Mouse (Mus musculus) adrenal gland, adult 10 weeks (tissue): ENCODE measurements around the gene Mapk11. TPM values are rescaled to one million over a fixed set of nuclear protein-coding genes. Genes with fewer than 3 reads are reported as not detected.

ENCODE experiments used
- polyA plus RNA-seq: library from polyadenylated mRNA; stranded (reverse); fragments of 350-450 nt; fragmentation: Illumina TruSeq; extraction: RNeasy Lipid Tissue Mini Kit (QIAGEN cat#74804); gene quantifications from one replicate; pipeline ENCODE4 v1.2.3, GENCODE M21; 2014; ENCODE audit warnings: low read depth, low replicate concordance

Gene Mapk11
- polyA plus RNA-seq = 0.47 TPM

GRCm38 (mm10) chr15:89149271-89150040 lies at the start of gene Mapk11:
TSS of gene Mapk11 (minus strand) at chr15:89149628.

GRCm38 (mm10) chr15:89196313-89196706 lies 46.9 kb upstream of the Mapk11 start, which contains the start of gene Dennd6b:
TSS of gene Dennd6b (minus strand) at chr15:89196496.

GRCm38 (mm10) chr15:89180571-89181229 lies 31.3 kb upstream of the Mapk11 start, which contains the start of gene Plxnb2:
TSS of gene Plxnb2 (minus strand) at chr15:89180788.

GRCm38 (mm10) chr15:89140659-89141252 lies 8.7 kb downstream of the Mapk11 start, which contains the start of gene Mapk12:
TSS of gene Mapk12 (minus strand) at chr15:89140703.

GRCm38 (mm10) chr15:89128382-89129350 lies 20.8 kb downstream of the Mapk11 start, which contains the start of gene Hdac10:
TSS of gene Hdac10 (minus strand) at chr15:89128700.

GRCm38 (mm10) chr15:89122649-89123366 lies 26.6 kb downstream of the Mapk11 start, which contains the start of gene Tubgcp6:
TSS of gene Tubgcp6 (minus strand) at chr15:89123112.

Other genes starting within 250 kb of the Mapk11 start
- gene Ttll8, start 195.2 kb downstream of the Mapk11 start, polyA plus RNA-seq = not detected
- gene Mlc1, start 170.6 kb downstream of the Mapk11 start, polyA plus RNA-seq = not detected
- not detected for gene Mov10l1, start 166.7 kb downstream of the Mapk11 start, polyA plus RNA-seq
- not detected for gene Panx2, start 89.9 kb downstream of the Mapk11 start, polyA plus RNA-seq
- 3.2 TPM for gene Trabd, start 74.5 kb downstream of the Mapk11 start, polyA plus RNA-seq
- 5.4 TPM for gene Selenoo, start 60.5 kb downstream of the Mapk11 start, polyA plus RNA-seq
- 1.6 TPM for gene Tubgcp6, start 26.5 kb downstream of the Mapk11 start, polyA plus RNA-seq
- gene Hdac10, start 20.9 kb downstream of the Mapk11 start, polyA plus RNA-seq = not detected
- gene Mapk12, start 8.9 kb downstream of the Mapk11 start, polyA plus RNA-seq = 1.4 TPM
- gene Plxnb2, start 31.2 kb upstream of the Mapk11 start, polyA plus RNA-seq = 4.9 TPM
- gene Dennd6b, start 46.9 kb upstream of the Mapk11 start, polyA plus RNA-seq = 0.29 TPM
- 12.2 TPM for gene Ppp6r2, start 61.9 kb upstream of the Mapk11 start, polyA plus RNA-seq
- 3.1 TPM for gene Sbf1, start 165.7 kb upstream of the Mapk11 start, polyA plus RNA-seq
- not detected for gene Adm2, start 173.1 kb upstream of the Mapk11 start, polyA plus RNA-seq
- not detected for gene Miox, start 184.8 kb upstream of the Mapk11 start, polyA plus RNA-seq
- gene Lmf2, start 206.0 kb upstream of the Mapk11 start, polyA plus RNA-seq = 3.0 TPM
- gene Ncaph2, start 206.1 kb upstream of the Mapk11 start, polyA plus RNA-seq = 12.4 TPM
- gene Sco2, start 224.2 kb upstream of the Mapk11 start, polyA plus RNA-seq = 0.52 TPM
- not detected for gene Tymp, start 227.4 kb upstream of the Mapk11 start, polyA plus RNA-seq
- not detected for gene Odf3b, start 229.7 kb upstream of the Mapk11 start, polyA plus RNA-seq
- gene Klhdc7b, start 235.3 kb upstream of the Mapk11 start, polyA plus RNA-seq = not detected